Mouse (Mus musculus): ENCODE measurements around the gene Iqch.
"Not testable (repeated sequence)": the region's sequence is repeated elsewhere in the genome, so short reads cannot be mapped to it uniquely, and the experiment has no call there.

The Iqch gene

GRCm38 (mm10) chr9:63556933-63557332 lies 45.4 kb downstream of the Iqch start:
- no peak for DNase-seq

GRCm38 (mm10) chr9:63556316-63556715 lies 46.0 kb downstream of the Iqch start:
- no peak for DNase-seq

- DNase-seq: no peak
Measured at GRCm38 (mm10) chr9:63555460-63555990, 46.8 kb downstream of the Iqch start.

GRCm38 (mm10) chr9:63553628-63554027 lies 48.7 kb downstream of the Iqch start:
- no peak for DNase-seq

- DNase-seq: not testable (repeated sequence)
Measured at GRCm38 (mm10) chr9:63550701-63551100, 51.6 kb downstream of the Iqch start.

GRCm38 (mm10) chr9:63548966-63549365 lies 53.3 kb downstream of the Iqch start:
- no peak for DNase-seq

- DNase-seq: no peak
Measured at GRCm38 (mm10) chr9:63541926-63542325, 60.4 kb downstream of the Iqch start.

GRCm38 (mm10) chr9:63541301-63541700 lies 61.0 kb downstream of the Iqch start:
- DNase-seq: no peak

- no peak for DNase-seq
Measured at GRCm38 (mm10) chr9:63537489-63537888, 64.8 kb downstream of the Iqch start.

- DNase-seq: no peak
Measured at GRCm38 (mm10) chr9:63535042-63535441, 67.3 kb downstream of the Iqch start.

- no peak for DNase-seq
Measured at GRCm38 (mm10) chr9:63534371-63534780, 67.9 kb downstream of the Iqch start.

GRCm38 (mm10) chr9:63532966-63533711 lies 69.2 kb downstream of the Iqch start:
- peak; percentile 9 for DNase-seq

- no peak for DNase-seq
Measured at GRCm38 (mm10) chr9:63523937-63524253, 78.4 kb downstream of the Iqch start.

- DNase-seq: no peak
Measured at GRCm38 (mm10) chr9:63523251-63523936, 78.9 kb downstream of the Iqch start.

GRCm38 (mm10) chr9:63512851-63513250 lies 89.4 kb downstream of the Iqch start:
- no peak for DNase-seq

- DNase-seq: no peak
Measured at GRCm38 (mm10) chr9:63511034-63511433, 91.3 kb downstream of the Iqch start.

GRCm38 (mm10) chr9:63507110-63507509 lies 95.2 kb downstream of the Iqch start:
- no peak for DNase-seq

- DNase-seq: no peak
Measured at GRCm38 (mm10) chr9:63503890-63504289, 98.4 kb downstream of the Iqch start.

- no peak for DNase-seq
Measured at GRCm38 (mm10) chr9:63501516-63501915, 100.8 kb downstream of the Iqch start.

- no peak for DNase-seq
Measured at GRCm38 (mm10) chr9:63499912-63500311, 102.4 kb downstream of the Iqch start.

GRCm38 (mm10) chr9:63495786-63496185 lies 106.5 kb downstream of the Iqch start:
- no peak for DNase-seq

- DNase-seq: no peak
Measured at GRCm38 (mm10) chr9:63493746-63494145, 108.5 kb downstream of the Iqch start.

- no peak for DNase-seq
Measured at GRCm38 (mm10) chr9:63492291-63492690, 110.0 kb downstream of the Iqch start.
